Mouse (Mus musculus) midbrain, postnatal 0 days (tissue): ENCODE data around the gene Cnnm3. TPM values are rescaled to one million over a fixed set of nuclear protein-coding genes. Genes with fewer than 3 reads are reported as not detected.

Experiments
- ATAC-seq: fragments of 200-750 bp; cut with Nextera tagmentation; 2 replicates; pipeline ENCODE4 v1.8.0; 2017; ENCODE audit warnings: moderate number of reproducible peaks, mild to moderate bottlenecking, moderate TSS enrichment, moderate library complexity; ENCODE audit not compliant: low FRiP score
- DNase-seq: peaks from one replicate; pipeline ENCODE4 v3.0.0-alpha.2; 2015; ENCODE audit warnings: low spot score
- H3K27ac ChIP-seq: fragments of 300-500 bp; sonication (generic); 2 replicates; pipeline ENCODE4 v1.5.1; 2014; ENCODE audit warnings: low read depth, mild to moderate bottlenecking, low read length, mixed read lengths
- H3K27me3 ChIP-seq: fragments of 300-500 bp; sonication (generic); 2 replicates; pipeline ENCODE4 v1.6.1; 2014; ENCODE audit warnings: low read length, control low read depth, mixed read lengths; ENCODE audit not compliant: insufficient read depth
- H3K36me3 ChIP-seq: fragments of 300-500 bp; sonication (generic); 2 replicates; pipeline ENCODE4 v1.6.1; 2014; ENCODE audit warnings: low read length, control low read depth, mixed read lengths; ENCODE audit not compliant: insufficient read depth
- H3K4me1 ChIP-seq: fragments of 300-500 bp; sonication (generic); 2 replicates; pipeline ENCODE4 v1.6.1; 2014; ENCODE audit warnings: mild to moderate bottlenecking, control low read depth, antibody characterized with exemption, low read length, mixed read lengths; ENCODE audit not compliant: insufficient read depth
- H3K4me2 ChIP-seq: fragments of 300-500 bp; sonication (generic); 2 replicates; pipeline ENCODE4 v1.6.1; 2014; ENCODE audit warnings: low read depth, mild to moderate bottlenecking, low read length, mixed read lengths; ENCODE audit not compliant: poor library complexity, severe bottlenecking
- H3K4me3 ChIP-seq: fragments of 300-500 bp; sonication (generic); 2 replicates; pipeline ENCODE4 v1.5.1; 2014; ENCODE audit warnings: low read depth, mild to moderate bottlenecking, low read length, moderate library complexity
- H3K9ac ChIP-seq: fragments of 300-500 bp; sonication (generic); replicated peaks from 2 replicates; pipeline ENCODE4 v1.6.1; 2014; ENCODE audit warnings: mild to moderate bottlenecking, low read length, moderate library complexity, mixed read lengths; ENCODE audit not compliant: poor library complexity, severe bottlenecking
- H3K9me3 ChIP-seq: fragments of 300-500 bp; sonication (generic); 2 replicates; pipeline ENCODE4 v1.6.1; 2016; ENCODE audit warnings: low read length, control low read depth
- CTCF ChIP-seq: IDR thresholded peaks from 2 replicates; pipeline ENCODE4 v1.5.1; 2016; ENCODE audit warnings: antibody characterized with exemption, mild to moderate bottlenecking
- WGBS: fragments of 180-500 bp; shearing (Covaris S2); extraction: QIAGEN DNeasy Blood & Tissue Kit; methylation state at CpG from one replicate; pipeline ENCODE4 v1.1.7; 2014; 5-methylcytosine and 5-hydroxymethylcytosine counted together
- polyA plus RNA-seq: library from polyadenylated mRNA; unstranded; fragments of >200 nt; fragmentation: Nextera tagmentation; extraction: Ambion mirVana; gene quantifications from 2 replicates; pipeline ENCODE4 v1.2.1, GENCODE M21; 2015
- total RNA-seq: library from RNA; depleted of rRNA; stranded (reverse); fragments of >200 nt; gene quantifications from 2 replicates; pipeline ENCODE4 v1.2.3, GENCODE M21; 2014

Cnnm3 gene
- total and polyA plus RNA-seq, 2 experiments from 2014 or later, result 5.2 to 32.9 TPM

- no peak for ATAC-seq
- peak overlapping the region; percentile 76 for H3K9ac ChIP-seq
- no peaks in the 10 kb centered on the region for H3K27me3 ChIP-seq
- peaks cover 4% of the 10 kb centered on the region; the same call in 1 of the 2 replicates for H3K36me3 ChIP-seq
- WGBS, result under 1% methylated on average over 16 of the region's 16 CpGs
- H3K4me3 ChIP-seq, result peak overlapping the region; percentile 91
- DNase-seq, result no peak
- peak overlapping the region; percentile 82 for H3K4me2 ChIP-seq
- no peak for TF ChIP-seq CTCF
- peaks cover 15% of the 10 kb centered on the region for H3K4me1 ChIP-seq
- peak overlapping the region; percentile 93 for H3K27ac ChIP-seq
- no peaks in the 10 kb centered on the region for H3K9me3 ChIP-seq
These were observed 1.3 kb downstream of the Cnnm3 start for GRCm38 (mm10) chr1:36512966-36513280.

GRCm38 (mm10) chr1:36513310-36513709 lies 1.6 kb downstream of the Cnnm3 start:
- Histone ChIP-seq H3K27ac (no peak overlapping the region; the same call in 1 of the 2 replicates), H3K27me3 (no peaks in the 10 kb centered on the region), H3K36me3 (peaks cover 3% of the 10 kb centered on the region; the same call in 1 of the 2 replicates), H3K4me3 (peak overlapping the region; percentile 91), H3K9ac (peak overlapping the region; percentile 76), H3K9me3 (no peaks in the 10 kb centered on the region), H3K4me1 (peaks cover 15% of the 10 kb centered on the region), H3K4me2 (peak overlapping the region; percentile 82)
- ATAC-seq (no peak), DNase-seq (peak; percentile 68)
- 0% methylated on average over 1 of the region's 1 CpGs for WGBS
- no peak for TF ChIP-seq CTCF

- H3K27ac ChIP-seq, result no peak overlapping the region
- ATAC-seq, result no peak
- no peaks in the 10 kb centered on the region for H3K27me3 ChIP-seq
- peak; percentile 69 for TF ChIP-seq CTCF
- WGBS, result 33% methylated on average over 2 of the region's 2 CpGs
- DNase-seq, result peak; percentile 59
- H3K4me3 ChIP-seq, result peak overlapping the region; percentile 91
- H3K9ac ChIP-seq, result no peak overlapping the region
- H3K36me3 ChIP-seq, result peaks cover 3% of the 10 kb centered on the region; the same call in 1 of the 2 replicates
- H3K4me1 ChIP-seq, result peaks cover 15% of the 10 kb centered on the region
- no peaks in the 10 kb centered on the region for H3K9me3 ChIP-seq
- peak overlapping the region; percentile 82 for H3K4me2 ChIP-seq
These were observed 2.1 kb downstream of the Cnnm3 start for GRCm38 (mm10) chr1:36513718-36514117.

DNA sequence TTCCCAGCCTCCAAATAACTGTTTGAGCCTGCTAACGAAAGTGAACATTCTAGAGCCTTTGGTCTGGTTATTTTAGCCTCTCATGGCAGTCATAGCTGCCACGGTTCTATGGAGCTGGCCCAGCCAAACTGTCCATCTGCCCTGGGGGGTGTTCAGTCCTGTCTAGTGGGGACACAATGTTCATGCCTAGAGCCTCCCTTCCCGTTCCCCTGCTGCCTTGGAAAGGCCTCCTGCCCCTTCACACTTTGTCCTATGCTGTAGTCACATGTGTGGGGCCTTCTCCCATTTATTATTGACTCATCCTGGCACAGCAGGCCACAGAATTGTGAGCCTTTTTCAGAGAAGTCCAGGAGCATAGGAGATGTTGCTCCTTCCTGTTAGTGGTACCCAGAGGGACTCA lies 6.6 kb downstream of the Cnnm3 start:
- H3K27ac ChIP-seq, result no peak overlapping the region
- no peak overlapping the region for H3K4me3 ChIP-seq
- peaks cover 29% of the 10 kb centered on the region for H3K36me3 ChIP-seq
- TF ChIP-seq CTCF, result no peak
- H3K9me3 ChIP-seq, result no peaks in the 10 kb centered on the region
- no peak overlapping the region for H3K4me2 ChIP-seq
- peaks cover 14% of the 10 kb centered on the region for H3K4me1 ChIP-seq
- H3K9ac ChIP-seq, result no peak overlapping the region
- DNase-seq (no peak), ATAC-seq (no peak)
- no peaks in the 10 kb centered on the region for H3K27me3 ChIP-seq
- 87% methylated on average over 3 of the region's 3 CpGs for WGBS

DNA sequence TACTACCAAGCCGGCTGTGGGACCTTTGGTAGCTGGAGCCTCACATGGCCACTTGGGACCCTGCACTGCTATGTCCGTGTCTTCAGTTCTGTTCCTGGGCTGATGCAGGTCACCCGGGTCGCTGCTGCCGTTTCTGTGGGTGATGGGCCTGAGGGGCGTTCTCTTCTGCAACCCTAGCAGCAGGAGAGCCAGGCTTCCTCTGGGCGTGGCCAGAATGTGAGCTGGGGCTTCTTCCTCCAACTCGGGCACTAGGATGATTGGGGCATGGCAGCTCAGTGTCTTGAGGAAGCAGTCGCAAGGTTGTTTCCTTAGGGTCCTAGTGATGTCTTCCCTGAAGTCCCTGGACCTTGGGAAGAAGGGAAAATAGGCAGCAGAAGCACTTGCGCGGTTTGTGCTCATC lies 8.0 kb downstream of the Cnnm3 start:
- Histone ChIP-seq H3K4me1 (peaks cover 8% of the 10 kb centered on the region), H3K27me3 (no peaks in the 10 kb centered on the region), H3K27ac (no peak overlapping the region), H3K9me3 (no peaks in the 10 kb centered on the region), H3K4me2 (no peak overlapping the region), H3K9ac (no peak overlapping the region), H3K36me3 (peaks cover 42% of the 10 kb centered on the region), H3K4me3 (no peak overlapping the region)
- 88% methylated on average over 11 of the region's 11 CpGs for WGBS
- no peak for TF ChIP-seq CTCF
- DNase-seq, result no peak
- no peak for ATAC-seq

GRCm38 (mm10) chr1:36522210-36522609 lies 10.5 kb downstream of the Cnnm3 start:
- WGBS, result 90% methylated on average over 7 of the region's 7 CpGs
- H3K9me3 ChIP-seq, result no peaks in the 10 kb centered on the region
- no peaks in the 10 kb centered on the region for H3K27me3 ChIP-seq
- ATAC-seq, result no peak
- H3K4me1 ChIP-seq, result no peaks in the 10 kb centered on the region
- H3K4me2 ChIP-seq, result no peak overlapping the region
- peaks cover 59% of the 10 kb centered on the region for H3K36me3 ChIP-seq
- no peak overlapping the region for H3K4me3 ChIP-seq
- TF ChIP-seq CTCF, result no peak
- H3K9ac ChIP-seq, result no peak overlapping the region
- DNase-seq, result no peak
- H3K27ac ChIP-seq, result no peak overlapping the region
